Mouse (Mus musculus) heart, embryonic 11.5 days (tissue): ENCODE measurements around the gene Mrrf. TPM values are rescaled to one million over a fixed set of nuclear protein-coding genes. Genes with fewer than 3 reads are reported as not detected.
"Not testable (repeated sequence)": the region's sequence is repeated elsewhere in the genome, so short reads cannot be mapped to it uniquely, and the experiment has no call there.

Source experiments
- ATAC-seq: fragments of 200-750 bp; cut with Nextera tagmentation; replicated peaks from 2 replicates; pipeline ENCODE4 v1.8.0; 2017; ENCODE audit warnings: moderate library complexity; ENCODE audit not compliant: insufficient number of reproducible peaks, low FRiP score, low TSS enrichment
- H3K27ac ChIP-seq: fragments of 300-500 bp; sonication (generic); 2 replicates; pipeline ENCODE4 v1.5.1; 2014; ENCODE audit warnings: mild to moderate bottlenecking, low read depth, low read length
- H3K27me3 ChIP-seq: fragments of 300-500 bp; sonication (generic); 2 replicates; pipeline ENCODE4 v1.6.1; 2014; ENCODE audit warnings: mild to moderate bottlenecking, low read length, mixed read lengths; ENCODE audit not compliant: control insufficient read depth, insufficient read depth
- H3K36me3 ChIP-seq: fragments of 300-500 bp; sonication (generic); 2 replicates; pipeline ENCODE4 v1.6.1; 2014; ENCODE audit warnings: mild to moderate bottlenecking, low read length, moderate library complexity, mixed read lengths; ENCODE audit not compliant: control insufficient read depth, insufficient read depth
- H3K4me1 ChIP-seq: fragments of 300-500 bp; sonication (generic); 2 replicates; pipeline ENCODE4 v1.6.1; 2014; ENCODE audit warnings: low read length; ENCODE audit not compliant: control insufficient read depth, insufficient read depth
- H3K4me2 ChIP-seq: fragments of 300-500 bp; sonication (generic); 2 replicates; pipeline ENCODE4 v1.6.1; 2014; ENCODE audit warnings: mild to moderate bottlenecking, moderate library complexity
- H3K4me3 ChIP-seq: fragments of 300-500 bp; sonication (generic); 2 replicates; pipeline ENCODE4 v1.5.1; 2014; ENCODE audit warnings: low read depth, low read length
- H3K9ac ChIP-seq: fragments of 300-500 bp; sonication (generic); 2 replicates; pipeline ENCODE4 v1.6.1; 2014; ENCODE audit warnings: mild to moderate bottlenecking, low read depth, low read length, moderate library complexity
- H3K9me3 ChIP-seq: fragments of 300-500 bp; sonication (generic); replicated peaks from 2 replicates; pipeline ENCODE4 v1.6.1; 2016; ENCODE audit warnings: low read length; ENCODE audit not compliant: control insufficient read depth
- WGBS: fragments of 180-500 bp; shearing (Covaris S2); extraction: QIAGEN DNeasy Blood & Tissue Kit; methylation state at CpG from one replicate; pipeline ENCODE4 v1.1.7; 2014; ENCODE audit not compliant: insufficient replicate concordance; 5-methylcytosine and 5-hydroxymethylcytosine counted together
- polyA plus RNA-seq: library from polyadenylated mRNA; unstranded; fragments of >200 nt; fragmentation: Nextera tagmentation; extraction: Ambion mirVana; gene quantifications from 2 replicates; pipeline ENCODE4 v1.2.1, GENCODE M21; 2014

Mrrf gene
- polyA plus RNA-seq, 1 experiment from 2014 or later, result 37.2 TPM

- no peak overlapping the region for H3K4me2 ChIP-seq
- no peaks in the 10 kb centered on the region for H3K9me3 ChIP-seq
- no peak overlapping the region for H3K9ac ChIP-seq
- H3K27me3 ChIP-seq, result peaks cover 29% of the 10 kb centered on the region
- H3K4me3 ChIP-seq, result no peak overlapping the region
- ATAC-seq, result no peak
- no peak overlapping the region for H3K27ac ChIP-seq
- peaks cover 9% of the 10 kb centered on the region for H3K36me3 ChIP-seq
- 71% methylated on average over 3 of the region's 3 CpGs for whole genome bisulfite sequencing
- no peaks in the 10 kb centered on the region for H3K4me1 ChIP-seq
These were observed 23.6 kb upstream of the Mrrf start for GRCm38 (mm10) chr2:36112632-36113031.

DNA sequence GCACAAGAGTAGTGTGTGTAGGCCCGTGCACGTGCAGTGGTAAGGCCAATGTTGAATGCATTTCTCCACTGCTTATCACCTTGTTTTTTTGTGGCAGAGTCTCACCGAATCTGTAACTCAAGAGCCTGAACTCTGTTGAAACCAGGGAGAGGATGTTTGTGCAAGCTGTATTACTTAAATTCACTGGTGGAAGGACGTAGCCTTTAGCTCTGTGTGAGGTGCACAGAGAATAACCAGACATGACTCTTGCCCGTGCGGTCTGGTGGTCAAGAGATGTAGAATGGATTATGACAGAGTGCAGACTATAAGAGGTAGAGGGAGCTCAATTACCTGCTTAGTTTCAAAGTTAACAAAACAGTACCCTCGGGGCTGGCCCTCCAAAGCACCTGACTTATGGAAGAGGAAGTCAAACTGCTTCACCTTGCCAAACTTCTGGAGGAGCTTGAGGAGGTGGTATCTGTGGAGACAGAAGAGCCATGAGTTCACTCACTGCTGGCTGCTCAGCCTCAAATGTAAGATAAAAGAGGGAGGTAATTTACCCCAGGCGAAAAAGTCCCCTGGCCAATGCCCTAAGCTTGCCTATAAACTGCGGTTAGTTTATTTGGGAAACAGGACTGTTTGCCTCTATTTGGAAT, 9.3 kb upstream of the Mrrf start:
- WGBS, result 91% methylated on average over 9 of the region's 9 CpGs
- H3K4me2 ChIP-seq, result no peak overlapping the region
- H3K4me3 ChIP-seq, result no peak overlapping the region
- no peak overlapping the region for H3K27ac ChIP-seq
- H3K27me3 ChIP-seq, result no peaks in the 10 kb centered on the region
- no peak for ATAC-seq
- no peak overlapping the region for H3K9ac ChIP-seq
- peaks cover 40% of the 10 kb centered on the region for H3K36me3 ChIP-seq
- H3K9me3 ChIP-seq, result no peaks in the 10 kb centered on the region
- H3K4me1 ChIP-seq, result no peaks in the 10 kb centered on the region

DNA sequence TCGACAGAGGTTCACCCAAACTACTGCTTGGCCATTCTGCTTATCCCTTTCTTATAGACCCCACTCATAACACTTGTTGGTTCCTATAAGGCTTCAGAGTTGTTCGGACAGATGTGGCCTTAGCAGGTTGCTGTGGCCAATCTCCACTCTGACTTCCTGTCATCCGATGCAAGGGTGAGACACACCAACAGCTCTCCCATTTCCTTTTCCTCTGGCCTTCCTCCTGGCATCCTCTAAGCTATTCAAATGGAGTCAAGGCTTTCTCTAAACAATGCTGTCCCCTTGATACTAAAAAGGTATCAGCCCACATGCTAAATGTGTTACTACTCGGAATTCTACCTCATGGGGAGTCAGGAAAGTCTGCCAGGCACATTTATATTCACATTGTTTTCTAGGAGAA, 8.2 kb upstream of the Mrrf start:
- Histone ChIP-seq H3K4me1 (no peaks in the 10 kb centered on the region), H3K9ac (no peak overlapping the region), H3K36me3 (peaks cover 32% of the 10 kb centered on the region), H3K4me2 (no peak overlapping the region), H3K27ac (no peak overlapping the region), H3K9me3 (no peaks in the 10 kb centered on the region), H3K27me3 (no peaks in the 10 kb centered on the region), H3K4me3 (no peak overlapping the region)
- no peak for ATAC-seq
- 59% methylated on average over 4 of the region's 4 CpGs for WGBS

- WGBS, result 84% methylated on average over 3 of the region's 3 CpGs
- H3K27me3 ChIP-seq, result no peaks in the 10 kb centered on the region
- no peak for ATAC-seq
- H3K4me1 ChIP-seq, result no peaks in the 10 kb centered on the region
- H3K36me3 ChIP-seq, result peaks cover 32% of the 10 kb centered on the region
- H3K9me3 ChIP-seq, result no peaks in the 10 kb centered on the region
- H3K9ac ChIP-seq, result no peak overlapping the region
- H3K4me3 ChIP-seq, result no peak overlapping the region
- H3K4me2 ChIP-seq, result no peak overlapping the region
- H3K27ac ChIP-seq, result no peak overlapping the region
These were observed 7.1 kb upstream of the Mrrf start for GRCm38 (mm10) chr2:36129051-36129450.

DNA sequence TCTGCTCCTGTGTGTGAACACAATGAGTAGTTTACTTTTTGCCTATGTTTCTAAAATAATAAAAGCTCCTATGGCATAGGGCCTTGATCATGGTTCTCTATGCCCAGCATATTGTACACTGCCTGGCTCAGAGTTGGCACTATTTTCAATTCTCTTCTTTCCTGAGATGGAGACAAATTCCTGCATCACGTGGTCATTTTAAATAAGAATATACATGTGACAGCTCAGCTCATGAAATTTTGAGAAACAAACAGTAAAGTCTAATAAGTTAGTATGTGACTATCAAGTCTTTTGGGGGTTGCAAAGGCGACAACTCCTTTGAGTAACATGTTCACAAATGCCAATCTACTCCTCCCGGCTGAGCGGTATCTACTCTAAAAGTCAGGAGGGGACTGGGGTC, 302 bp upstream of the Mrrf start:
- WGBS, result 1% methylated on average over 4 of the region's 4 CpGs
- H3K9ac ChIP-seq, result peak overlapping the region; percentile 78
- peaks cover 10% of the 10 kb centered on the region for H3K4me1 ChIP-seq
- H3K36me3 ChIP-seq, result peaks cover 17% of the 10 kb centered on the region
- no peaks in the 10 kb centered on the region for H3K27me3 ChIP-seq
- H3K9me3 ChIP-seq, result no peaks in the 10 kb centered on the region
- H3K4me3 ChIP-seq, result peak overlapping the region; percentile 61
- ATAC-seq, result no peak
- peak overlapping the region; percentile 81 for H3K4me2 ChIP-seq
- H3K27ac ChIP-seq, result peak overlapping the region; percentile 83

- peaks cover 2% of the 10 kb centered on the region; the same call in 1 of the 2 replicates for H3K36me3 ChIP-seq
- 38% methylated on average over 2 of the region's 2 CpGs for WGBS
- H3K9me3 ChIP-seq, result no peaks in the 10 kb centered on the region
- no peak overlapping the region for H3K4me3 ChIP-seq
- H3K27ac ChIP-seq, result 0 out of 2 replicates have a peak overlapping the region, but pooled peaks have one; percentile 25
- peaks cover 10% of the 10 kb centered on the region for H3K4me1 ChIP-seq
- 0 out of 2 replicates have a peak overlapping the region, but pooled peaks have one; percentile 31 for H3K4me2 ChIP-seq
- H3K9ac ChIP-seq, result no peak overlapping the region
- H3K27me3 ChIP-seq, result no peaks in the 10 kb centered on the region
- no peak for ATAC-seq
These were observed 2.9 kb downstream of the Mrrf start for GRCm38 (mm10) chr2:36139096-36139495.

DNA sequence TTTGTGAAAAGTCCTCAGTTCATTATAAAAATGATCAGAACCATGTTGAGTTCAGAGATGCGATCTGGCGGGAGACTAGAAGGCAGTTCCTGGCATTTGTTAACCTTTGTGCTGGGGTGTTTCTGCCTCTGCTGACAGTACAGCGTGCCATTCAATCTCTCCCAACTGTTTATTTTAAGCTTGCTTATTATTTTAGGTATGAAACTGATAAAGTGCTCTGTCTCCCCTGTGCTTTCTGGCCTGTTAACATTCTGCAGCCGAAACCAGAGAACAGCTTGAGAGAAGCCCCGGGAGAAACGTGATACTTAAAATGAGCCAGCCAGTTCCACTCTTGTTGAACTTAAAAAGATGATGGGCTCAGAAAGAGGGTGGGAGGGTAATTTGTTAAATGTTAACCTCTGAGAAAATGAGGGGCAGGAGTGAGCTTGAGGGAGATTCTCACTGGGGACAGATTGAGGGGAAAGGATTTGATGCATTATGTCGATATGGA, 12.7 kb downstream of the Mrrf start:
- Histone ChIP-seq H3K4me1 (no peaks in the 10 kb centered on the region), H3K27me3 (no peaks in the 10 kb centered on the region), H3K9me3 (no peaks in the 10 kb centered on the region), H3K27ac (0 out of 2 replicates have a peak overlapping the region, but pooled peaks have one; percentile 15), H3K36me3 (no peaks in the 10 kb centered on the region; the same call in 1 of the 2 replicates), H3K4me2 (no peak overlapping the region; the same call in 1 of the 2 replicates), H3K4me3 (no peak overlapping the region), H3K9ac (no peak overlapping the region)
- no peak for ATAC-seq
- WGBS, result 61% methylated on average over 7 of the region's 7 CpGs

DNA sequence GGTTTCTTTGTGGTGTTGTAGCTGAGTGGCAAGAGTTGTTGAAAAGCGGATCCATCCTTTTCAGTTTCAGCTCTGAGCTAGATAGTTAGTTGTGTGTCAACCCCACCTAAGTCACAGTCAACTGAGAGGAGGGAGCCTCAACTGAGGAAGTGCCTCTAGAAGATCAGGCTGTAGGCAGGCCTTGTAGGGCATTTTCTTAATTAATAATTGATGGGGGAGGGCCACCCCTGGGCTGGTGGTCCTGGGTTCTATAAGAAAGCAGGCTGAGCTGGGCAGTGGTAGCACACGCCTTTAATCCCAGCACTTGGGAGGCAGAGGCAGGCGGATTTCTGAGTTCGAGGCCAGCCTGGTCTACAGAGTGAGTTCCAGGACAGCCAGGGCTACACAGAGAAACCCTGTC, 16.2 kb downstream of the Mrrf start:
- not testable (repeated sequence) for H3K36me3 ChIP-seq, H3K9ac ChIP-seq, H3K4me3 ChIP-seq, ATAC-seq, H3K4me1 ChIP-seq, H3K4me2 ChIP-seq, H3K27me3 ChIP-seq, H3K27ac ChIP-seq, H3K9me3 ChIP-seq
- 98% methylated on average over 4 of the region's 4 CpGs for WGBS

- no peak overlapping the region for H3K27ac ChIP-seq
- no peak overlapping the region for H3K9ac ChIP-seq
- no peaks in the 10 kb centered on the region for H3K27me3 ChIP-seq
- H3K4me3 ChIP-seq, result no peak overlapping the region
- WGBS, result 78% methylated on average over 1 of the region's 1 CpGs
- no peak overlapping the region for H3K4me2 ChIP-seq
- no peaks in the 10 kb centered on the region for H3K9me3 ChIP-seq
- 0 out of 2 replicates have a peak, but pooled peaks cover 2% of the 10 kb centered on the region for H3K36me3 ChIP-seq
- no peak for ATAC-seq
- no peaks in the 10 kb centered on the region for H3K4me1 ChIP-seq
These were observed 21.3 kb downstream of the Mrrf start for GRCm38 (mm10) chr2:36157461-36157860.
